Mouse (Mus musculus) adrenal gland, postnatal 14 days (tissue): Measurements from ENCODE around the gene Gm10840. TPM values are rescaled to one million over a fixed set of nuclear protein-coding genes. Genes with fewer than 3 reads are reported as not detected.
"Not testable (repeated sequence)": the region's sequence is repeated elsewhere in the genome, so short reads cannot be mapped to it uniquely, and the experiment has no call there.

Experiments
- DNase-seq: peaks from one replicate; pipeline ENCODE4 v3.0.0; 2021; ENCODE audit warnings: mixed read lengths
- long read RNA-seq, 2 experiments: library from polyadenylated mRNA; stranded (forward); transcript quantifications; one replicate each; pipeline ENCODE4 v2.0.0; 2021
- total RNA-seq: library from RNA; stranded (reverse); gene quantifications from 2 replicates; pipeline ENCODE4 v1.2.3, GENCODE M21; 2021

Gene Gm10840
- total RNA-seq = not detected in 2 replicates
- long read RNA-seq, experiment 1 = 0 reads
- long read RNA-seq, experiment 2 = 0 reads

GRCm38 (mm10) chr11:106160841-106161721, at the start of gene Gm10840, which contains the start of gene Limd2:
TSS of gene Gm10840 (plus strand) at chr11:106160850.
TSS of gene Limd2 (minus strand) at chr11:106160860.
- DNase-seq = peak; percentile 56

DNA sequence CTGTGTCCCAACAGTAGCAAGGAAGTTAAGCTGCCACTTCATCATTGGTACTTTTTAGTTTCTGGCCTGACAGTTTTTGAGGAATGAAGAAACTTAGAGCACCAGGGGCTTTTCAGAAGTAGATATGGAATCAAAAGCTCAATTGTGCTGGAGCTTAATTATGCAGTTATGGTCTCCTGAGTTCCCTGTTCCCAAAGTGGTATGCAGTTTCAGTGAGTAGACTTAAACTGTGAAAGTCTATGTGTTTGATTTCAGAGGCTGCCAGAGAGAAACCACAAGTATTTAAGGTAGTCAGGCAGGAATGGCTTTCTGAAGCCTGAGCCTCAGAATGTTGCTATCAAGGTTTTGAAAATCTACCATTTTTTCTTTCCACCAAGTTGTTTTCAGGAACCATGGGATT, 49.0 kb upstream of the Gm10840 start:
- no peak for DNase-seq

DNA sequence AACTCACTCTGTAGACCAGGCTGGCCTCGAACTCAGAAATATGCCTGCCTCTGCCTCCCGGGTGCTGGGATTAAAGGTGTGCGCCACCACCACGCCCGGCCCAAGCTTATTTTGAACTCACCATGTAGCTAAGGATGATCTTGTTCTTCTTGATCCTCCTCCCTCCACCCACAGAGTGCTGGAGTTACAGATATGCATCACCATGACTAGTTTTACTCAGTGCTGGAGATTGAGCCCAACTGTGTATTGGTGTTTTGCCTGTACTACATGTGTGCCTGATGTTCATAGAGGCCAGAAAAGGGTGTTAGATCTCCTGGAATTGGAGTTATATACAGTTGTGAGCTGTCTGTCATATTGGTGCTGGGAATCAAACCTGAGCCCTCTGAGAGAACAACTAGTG, 38.4 kb upstream of the Gm10840 start:
- no peak for DNase-seq

GRCm38 (mm10) chr11:106122736-106123135, 37.9 kb upstream of the Gm10840 start:
- peak; percentile 14 for DNase-seq

- DNase-seq = no peak
Observed at GRCm38 (mm10) chr11:106124784-106125183, 35.9 kb upstream of the Gm10840 start.

DNA sequence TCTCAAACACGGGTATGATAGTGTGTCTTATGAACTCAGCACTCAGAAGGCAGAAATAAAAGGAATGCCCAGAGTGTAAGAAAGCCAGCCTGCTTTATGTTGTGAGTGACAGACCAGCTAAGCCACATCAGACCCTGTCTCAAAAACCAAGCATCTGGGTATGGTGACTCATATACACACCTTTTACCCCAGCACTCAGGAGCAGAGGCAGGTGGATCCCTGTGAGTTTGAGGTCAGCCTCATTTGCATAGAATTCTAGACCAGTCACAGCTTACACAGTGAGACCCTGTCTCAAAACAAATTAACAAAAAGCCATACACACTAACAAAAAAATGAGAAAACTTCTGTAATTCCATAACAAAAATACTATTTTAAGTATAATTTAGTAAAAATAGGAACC, 34.8 kb upstream of the Gm10840 start:
- no peak for DNase-seq

DNA sequence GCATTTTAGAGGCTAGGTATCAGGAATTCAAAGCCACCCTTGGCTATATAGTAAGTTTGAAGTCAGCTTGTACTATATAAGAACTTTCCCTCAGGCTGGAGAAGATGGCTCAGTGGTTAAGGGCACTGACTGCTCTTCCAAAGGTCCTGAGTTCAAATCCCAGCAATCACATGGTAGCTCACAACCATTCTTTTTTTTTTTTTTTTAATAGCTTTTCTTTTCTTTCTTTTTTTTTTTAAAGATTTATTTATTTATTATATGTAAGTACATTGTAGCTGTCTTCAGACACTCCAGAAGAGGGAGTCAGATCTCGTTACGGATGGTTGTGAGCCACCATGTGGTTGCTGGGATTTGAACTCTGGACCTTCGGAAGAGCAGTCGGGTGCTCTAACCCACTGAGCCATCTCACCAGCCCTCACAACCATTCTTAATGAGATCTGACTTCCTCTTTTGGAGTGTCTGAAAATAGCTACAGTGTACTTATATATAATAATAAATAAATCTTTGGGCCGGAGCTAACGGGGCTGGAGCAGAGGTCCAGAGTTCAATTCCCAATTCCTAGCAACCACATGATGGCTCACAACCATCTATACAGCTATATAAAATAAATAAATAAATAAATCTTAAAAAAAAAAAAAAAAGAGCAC, 33.8 kb upstream of the Gm10840 start:
- not testable (repeated sequence) for DNase-seq

DNA sequence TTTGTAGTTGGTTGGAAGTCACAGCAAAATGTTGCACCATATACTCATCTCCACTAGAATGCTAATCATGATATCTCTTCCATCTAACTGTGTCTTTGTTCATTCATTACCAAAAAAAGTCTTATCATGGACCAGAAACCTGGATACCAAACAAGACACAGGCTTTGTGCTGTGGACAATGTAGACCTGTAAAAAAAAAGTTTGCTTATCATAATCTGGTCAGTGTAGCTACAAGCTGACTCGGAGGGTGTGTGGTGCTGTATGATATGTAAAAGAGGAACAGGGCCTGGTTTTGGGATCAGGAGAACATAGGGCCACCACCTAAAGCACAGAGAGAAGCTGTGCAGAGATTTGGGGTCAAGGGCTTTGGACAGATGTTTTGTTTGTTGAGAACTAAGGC, 31.2 kb upstream of the Gm10840 start:
- no peak for DNase-seq

- DNase-seq = no peak
Observed at GRCm38 (mm10) chr11:106132516-106132915, 28.1 kb upstream of the Gm10840 start.

GRCm38 (mm10) chr11:106134580-106135528, 25.8 kb upstream of the Gm10840 start:
- DNase-seq = peak; percentile 95

DNA sequence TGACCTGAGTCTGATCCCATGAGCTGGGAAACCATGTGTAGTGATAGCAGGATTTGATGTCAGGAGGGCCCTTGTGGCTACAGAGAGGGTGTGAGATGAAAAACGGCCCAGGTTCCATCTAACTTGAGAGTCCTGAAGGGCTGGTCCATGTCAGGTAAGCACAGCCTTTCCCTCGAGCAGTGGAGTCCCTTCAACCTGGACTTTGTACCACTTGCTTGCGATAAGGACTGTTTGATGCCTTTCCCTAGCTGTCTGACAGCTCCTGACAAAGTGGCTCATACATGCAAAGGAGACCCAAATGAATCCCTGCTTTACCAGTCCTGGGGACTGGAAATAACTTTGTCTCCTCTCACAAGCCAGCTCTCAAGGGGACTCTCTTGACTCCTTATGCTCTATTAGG, 9.4 kb upstream of the Gm10840 start:
- DNase-seq = no peak

DNA sequence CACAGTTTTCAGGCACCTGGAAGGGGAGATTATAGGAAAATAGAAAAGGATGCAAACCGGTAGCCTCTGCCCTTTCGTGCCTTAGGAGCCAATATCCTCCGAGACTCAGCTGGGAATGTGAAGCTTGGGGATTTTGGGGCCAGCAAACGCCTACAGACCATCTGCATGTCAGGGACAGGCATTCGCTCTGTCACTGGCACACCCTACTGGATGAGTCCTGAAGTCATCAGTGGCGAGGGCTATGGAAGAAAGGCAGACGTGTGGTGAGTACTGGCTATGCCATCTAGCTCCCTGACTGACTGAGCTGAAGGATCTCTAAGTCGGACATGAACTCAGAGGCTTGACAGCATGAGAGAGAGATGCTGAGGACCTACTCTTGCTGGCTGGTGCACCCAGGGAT, 8.5 kb upstream of the Gm10840 start:
- DNase-seq = no peak

DNA sequence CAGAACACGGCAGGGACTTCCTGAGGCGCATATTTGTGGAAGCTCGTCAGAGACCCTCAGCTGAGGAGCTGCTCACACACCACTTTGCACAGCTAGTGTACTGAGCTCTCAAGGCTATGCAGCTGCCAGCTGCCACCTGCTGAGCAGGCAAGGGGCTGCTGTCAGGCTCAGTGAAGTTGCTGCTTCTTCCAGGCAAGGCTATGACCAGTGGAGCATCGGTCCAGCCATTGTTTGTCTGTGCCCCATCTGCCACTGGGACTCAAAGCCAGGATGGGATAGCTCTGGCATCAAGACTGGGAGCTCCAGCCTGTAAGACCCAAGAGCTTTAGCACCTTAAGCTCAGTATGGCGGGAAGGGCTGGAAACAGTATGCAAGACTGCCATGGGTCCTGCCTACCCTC, 6.6 kb upstream of the Gm10840 start:
- no peak for DNase-seq

DNA sequence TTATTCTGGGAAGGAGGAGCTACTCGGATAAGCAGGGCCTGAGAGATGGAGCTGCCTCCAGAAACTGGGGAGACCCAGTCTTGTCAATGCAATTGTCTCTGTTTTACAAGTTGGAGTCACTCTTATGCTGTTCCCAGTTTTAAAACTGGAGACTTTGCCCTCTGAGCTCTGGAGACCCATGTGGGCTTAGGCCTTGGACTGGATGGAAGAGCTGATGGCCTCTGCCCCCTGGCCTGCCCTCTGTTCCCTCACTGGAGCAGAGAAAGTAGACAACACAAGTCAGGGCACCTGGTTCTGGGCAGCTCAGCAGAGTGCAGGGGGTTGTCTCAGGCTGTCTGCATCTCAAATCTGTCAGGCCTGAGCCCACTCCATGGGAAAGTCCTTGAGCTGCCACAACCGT, 5.9 kb upstream of the Gm10840 start:
- no peak for DNase-seq

DNA sequence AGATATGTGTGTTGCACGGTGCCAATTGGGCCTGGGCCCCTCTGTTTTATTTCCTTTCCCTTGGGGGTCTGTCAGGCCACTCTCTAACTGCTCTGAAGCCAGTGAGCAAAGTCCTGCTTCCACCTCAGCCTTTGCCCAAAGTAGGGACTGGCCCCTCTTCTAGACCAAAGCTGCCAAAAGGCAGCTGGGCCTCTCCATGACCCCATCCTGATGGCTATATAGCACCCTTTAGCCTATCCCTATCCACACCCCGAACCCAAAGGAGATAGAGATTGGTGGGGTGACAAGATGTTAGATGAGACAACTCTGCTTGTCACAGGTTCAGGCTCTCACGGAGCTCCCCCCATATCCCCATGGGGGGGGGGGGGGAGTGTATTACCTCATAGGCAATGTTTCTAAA, 4.9 kb upstream of the Gm10840 start:
- DNase-seq = no peak

DNA sequence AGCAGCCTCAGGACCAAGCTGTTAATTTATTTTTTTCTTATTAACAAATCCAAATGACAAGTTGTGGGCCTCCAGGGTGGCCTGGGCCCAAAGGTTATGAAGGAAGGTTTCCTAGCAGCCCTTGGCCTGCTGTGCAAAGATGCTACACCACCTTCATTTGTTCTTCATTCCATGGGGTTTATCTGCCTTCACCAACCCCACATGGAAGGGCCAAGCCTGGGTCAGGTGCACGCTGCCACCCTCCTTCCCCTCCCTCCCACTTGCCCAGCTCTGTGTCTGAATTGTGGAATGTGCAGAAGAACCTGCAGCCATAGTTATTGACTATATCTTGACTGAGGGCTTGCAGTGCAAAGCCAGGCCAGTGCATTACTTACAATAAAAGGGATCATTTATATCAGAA, 4.4 kb upstream of the Gm10840 start:
- no peak for DNase-seq

DNA sequence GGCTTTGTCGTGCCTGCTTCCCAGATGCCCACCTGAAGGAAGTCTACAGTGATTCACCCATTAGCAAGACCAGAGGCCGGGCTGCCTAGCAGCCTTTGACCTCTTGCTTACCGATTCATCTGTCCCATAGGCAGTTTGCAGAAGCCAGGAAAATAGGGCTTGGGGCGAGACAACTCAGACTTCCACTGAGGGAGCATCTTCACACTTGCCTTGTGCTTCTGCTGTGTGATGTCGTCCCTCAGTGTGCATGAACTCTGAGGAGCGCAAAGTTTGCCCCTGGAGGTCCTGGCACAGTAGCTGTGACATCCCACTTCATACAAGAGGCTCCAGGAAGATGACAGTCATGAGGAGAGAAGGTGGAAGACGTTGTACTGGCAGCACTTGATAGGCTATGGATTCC, 3.5 kb upstream of the Gm10840 start:
- peak; percentile 3 for DNase-seq

DNA sequence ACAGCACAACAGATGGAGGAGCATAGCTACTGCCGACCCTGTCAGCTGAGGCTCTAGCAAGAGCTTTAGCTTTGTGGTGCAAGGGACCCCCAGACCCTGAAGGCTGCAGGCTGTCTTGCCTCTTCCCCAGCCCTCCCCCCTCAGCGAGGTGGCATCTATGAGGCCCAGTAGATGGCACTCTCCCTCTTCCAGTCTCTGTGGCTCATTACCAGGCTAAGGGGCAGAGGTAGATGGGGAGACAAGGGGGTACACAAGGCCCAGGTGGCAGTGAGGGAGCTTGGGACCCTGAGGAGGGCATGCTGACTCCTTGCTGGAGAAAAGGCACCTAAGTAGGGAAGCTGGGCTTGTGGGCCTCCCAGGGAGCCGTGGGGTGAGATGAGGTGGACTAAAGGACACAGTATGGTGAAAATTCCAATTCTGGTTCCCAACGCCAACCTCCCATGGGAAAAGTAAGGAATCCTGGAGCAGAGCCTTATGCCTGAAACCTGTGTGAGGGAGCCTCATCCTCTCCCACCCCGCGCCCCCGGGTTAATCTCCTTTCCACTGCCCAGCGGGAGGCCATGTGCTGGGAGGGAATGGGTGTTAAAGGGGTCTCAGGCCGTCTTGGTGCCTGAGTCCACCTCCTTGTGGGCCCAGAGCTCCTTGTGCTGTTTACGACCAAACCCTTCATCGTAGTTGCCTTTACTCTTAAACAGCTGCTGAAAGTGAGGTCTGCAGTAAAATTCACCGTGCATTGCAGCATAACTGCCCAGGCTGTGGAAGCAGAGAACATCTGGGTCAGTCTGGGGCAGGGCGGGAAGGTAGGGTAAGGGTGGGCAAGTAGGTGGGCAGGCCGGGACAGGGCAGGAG, 2.3 kb upstream of the Gm10840 start:
- peak; percentile 70 for DNase-seq

DNA sequence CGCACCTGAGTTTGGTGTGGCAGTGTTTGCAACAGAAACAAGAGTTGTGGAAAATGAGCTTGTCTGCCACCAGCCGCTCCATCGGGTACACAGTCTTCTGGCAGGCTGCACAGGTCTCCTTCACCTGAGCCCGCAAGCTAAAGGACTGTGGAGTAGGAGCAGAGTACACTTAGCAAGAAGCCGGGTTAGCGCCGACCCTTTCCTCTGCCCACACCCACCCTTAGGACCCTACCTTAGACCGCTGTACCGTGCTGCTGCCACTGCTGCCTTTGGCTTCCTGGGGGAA, 1.8 kb upstream of the Gm10840 start:
- DNase-seq = no peak

- peak; percentile 69 for DNase-seq
Observed at GRCm38 (mm10) chr11:106159216-106159920, 1.3 kb upstream of the Gm10840 start.
